Mouse (Mus musculus): ENCODE results near the gene Gm20850. TPM values are rescaled to one million over a fixed set of nuclear protein-coding genes. Genes with fewer than 3 reads are reported as not detected.
"Not testable (repeated sequence)": the region's sequence is repeated elsewhere in the genome, so short reads cannot be mapped to it uniquely, and the experiment has no call there.

Gm20850 gene
- total RNA-seq (2021) = not detected

DNA sequence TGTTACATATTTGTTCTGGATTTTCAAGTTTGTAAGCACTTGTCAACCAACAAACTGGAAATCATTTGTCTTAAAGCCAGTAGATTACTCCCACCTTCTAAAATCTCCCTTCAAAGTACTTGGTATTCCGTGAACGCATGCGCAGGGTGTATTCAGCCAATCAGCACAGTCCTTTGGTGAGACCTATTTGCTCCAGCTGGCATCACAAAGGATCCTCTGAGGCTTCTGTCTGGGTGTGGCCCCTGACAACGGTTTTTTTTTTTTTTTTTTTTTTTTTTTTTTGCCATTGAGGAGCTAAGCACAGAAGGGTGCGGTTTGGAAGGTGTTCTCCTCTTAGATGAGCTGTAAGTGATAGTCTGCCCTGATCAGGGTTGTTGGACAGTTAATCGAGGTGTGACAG, at the start of gene Gm20850:
Gm20850 (plus strand) TSS at position 301 of the 400 bp plus-strand sequence.
- not testable (repeated sequence) for DNase-seq (ENCODE audit: extremely low spot score in 1 of 2, low spot score in 1 of 2)
